Mouse (Mus musculus) adrenal gland, postnatal 4 days (tissue): Measurements from ENCODE around the gene Tent4a. TPM values are rescaled to one million over a fixed set of nuclear protein-coding genes. Genes with fewer than 3 reads are reported as not detected.
"Not testable (repeated sequence)": the region's sequence is repeated elsewhere in the genome, so short reads cannot be mapped to it uniquely, and the experiment has no call there.

Experiments used
- DNase-seq, 2 experiments: peaks; one replicate each; pipeline ENCODE4 v3.0.0; 2021 to 2022; ENCODE audit warnings: low spot score in 2 of 2, mixed read lengths in 2 of 2
- long read RNA-seq, 2 experiments: library from polyadenylated mRNA; stranded (forward); transcript quantifications; one replicate each; pipeline ENCODE4 v2.0.0; 2021
- total RNA-seq, 2 experiments: library from RNA; stranded (reverse); gene quantifications; 2 replicates each; pipeline ENCODE4 v1.2.3; 2021

Tent4a gene
- total RNA-seq = 10 to 100 TPM; 26.2 to 28.3 TPM
- long read RNA-seq, experiment 1, full-length matches to known transcripts = 3 of 23 reads
- long read RNA-seq, experiment 1, partial matches to known transcripts = 0 of 23 reads
- long read RNA-seq, experiment 1, other reads (novel, unspliced or antisense) = 20 of 23 reads
- long read RNA-seq, experiment 2, full-length matches to known transcripts = 4 of 25 reads
- long read RNA-seq, experiment 2, partial matches to known transcripts = 8 of 25 reads
- long read RNA-seq, experiment 2, other reads (novel, unspliced or antisense) = 13 of 25 reads

DNA sequence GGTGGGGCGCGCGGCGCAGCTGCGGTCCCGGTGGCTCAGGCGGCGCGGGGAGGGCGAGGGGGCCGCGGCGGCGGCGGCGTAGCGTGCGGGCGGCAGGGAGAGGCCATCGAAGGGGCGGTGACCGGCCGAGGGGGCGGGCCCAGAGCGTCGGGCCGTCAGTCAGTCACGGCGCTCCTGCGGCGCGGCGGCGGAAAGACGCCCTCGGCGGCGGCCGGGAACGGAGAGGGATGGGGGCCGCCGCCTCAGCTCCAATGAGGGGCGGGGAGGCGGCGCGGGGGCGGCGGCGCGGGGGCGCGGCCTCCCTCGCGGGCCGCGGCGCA lies at the start of gene Tent4a:
Gene Tent4a (minus strand): TSS at position 284 of the 320 bp plus-strand sequence.
- no peak for DNase-seq

DNA sequence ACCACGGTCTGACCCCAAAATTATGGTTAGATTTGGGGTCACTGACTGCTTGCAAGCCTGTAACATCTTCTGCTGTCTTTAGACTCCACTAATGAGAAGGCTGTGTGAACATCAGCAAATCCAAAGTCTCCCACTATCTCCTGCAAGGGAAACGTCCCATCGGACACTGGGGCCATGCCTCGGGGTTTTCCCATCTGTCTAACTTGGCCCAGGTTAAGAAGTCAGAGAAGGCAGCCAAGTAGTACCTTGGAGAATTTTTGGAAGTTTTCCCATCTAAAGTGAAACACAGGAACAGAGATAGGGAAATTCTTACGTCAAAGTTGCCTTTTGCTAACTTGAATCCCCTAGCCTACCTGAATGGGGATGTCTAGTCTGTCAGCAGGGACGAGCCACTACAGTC lies 49.2 kb upstream of the Tent4a start:
- no peak for DNase-seq

DNA sequence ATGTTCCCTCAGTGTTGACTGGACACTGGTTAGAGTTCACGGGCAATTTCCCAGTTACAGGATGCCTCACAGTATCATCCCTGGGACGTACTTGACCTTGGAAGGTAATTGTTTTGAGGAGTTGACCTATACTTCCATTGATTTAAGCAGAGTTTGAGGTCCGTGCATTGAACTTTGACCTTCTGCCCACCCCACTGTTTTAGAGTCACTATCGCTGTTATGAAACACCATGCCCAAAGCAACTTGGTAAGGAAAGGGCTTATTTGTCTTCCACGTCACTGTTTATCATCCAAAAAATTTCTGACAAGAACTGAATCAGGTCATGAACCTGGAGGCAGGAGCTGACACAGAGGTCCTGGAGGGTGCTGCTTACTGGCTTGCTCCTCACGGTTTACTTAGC lies 48.0 kb upstream of the Tent4a start:
- no peak for DNase-seq

DNA sequence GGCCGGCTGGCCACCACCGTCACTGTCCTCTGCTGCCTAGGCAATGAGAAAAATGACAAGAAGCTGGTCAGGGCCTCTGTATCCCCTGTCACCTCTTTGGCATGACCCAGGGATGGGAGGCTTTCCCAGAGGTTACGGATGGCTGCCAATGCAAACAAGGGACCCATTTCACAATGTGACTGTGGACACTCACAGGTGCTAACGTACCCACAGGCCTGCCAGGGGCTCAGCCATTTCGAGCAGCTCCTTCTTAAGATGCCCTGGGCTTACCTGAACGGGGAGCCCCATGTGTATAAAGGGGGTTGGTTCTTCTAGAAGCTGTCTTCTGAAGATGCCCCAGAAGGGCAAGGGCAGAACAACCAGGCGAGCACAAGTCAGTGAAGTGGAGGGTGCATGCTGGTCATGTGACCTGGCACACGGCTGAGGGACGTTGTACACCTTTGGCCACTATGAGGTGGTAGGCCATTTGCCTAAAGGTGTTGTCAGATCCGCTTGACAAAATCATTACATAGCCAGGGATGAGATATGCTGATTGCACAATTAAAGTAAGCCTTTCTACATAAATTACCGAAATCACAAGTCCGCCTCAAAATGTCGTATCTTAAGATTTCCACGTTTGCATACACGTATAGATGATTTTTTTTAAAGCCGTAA lies 42.9 kb upstream of the Tent4a start:
- no peak for DNase-seq

DNA sequence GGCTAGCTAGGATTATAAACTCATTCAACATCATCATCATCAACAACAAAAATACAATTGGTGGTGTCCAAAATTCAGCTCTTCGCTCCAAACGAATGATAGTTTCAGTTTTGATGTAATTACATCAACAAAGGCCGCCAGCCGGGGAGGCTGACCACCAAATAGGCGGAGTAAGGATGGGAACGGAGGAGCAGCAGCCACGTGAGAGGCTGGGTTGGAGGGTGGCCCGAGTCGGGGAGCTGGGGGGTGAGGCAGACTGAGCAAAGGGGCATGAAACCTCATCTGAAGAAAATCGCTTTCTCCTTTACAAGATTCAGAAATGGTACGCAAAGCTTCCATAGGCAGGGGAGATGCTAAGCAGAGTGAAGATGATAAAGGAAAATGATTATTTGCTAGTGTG lies 42.3 kb upstream of the Tent4a start:
- DNase-seq = no peak

GRCm38 (mm10) chr13:69572594-69572993 lies 38.2 kb upstream of the Tent4a start:
- no peak for DNase-seq

GRCm38 (mm10) chr13:69569201-69569600 lies 34.8 kb upstream of the Tent4a start:
- no peak for DNase-seq

DNA sequence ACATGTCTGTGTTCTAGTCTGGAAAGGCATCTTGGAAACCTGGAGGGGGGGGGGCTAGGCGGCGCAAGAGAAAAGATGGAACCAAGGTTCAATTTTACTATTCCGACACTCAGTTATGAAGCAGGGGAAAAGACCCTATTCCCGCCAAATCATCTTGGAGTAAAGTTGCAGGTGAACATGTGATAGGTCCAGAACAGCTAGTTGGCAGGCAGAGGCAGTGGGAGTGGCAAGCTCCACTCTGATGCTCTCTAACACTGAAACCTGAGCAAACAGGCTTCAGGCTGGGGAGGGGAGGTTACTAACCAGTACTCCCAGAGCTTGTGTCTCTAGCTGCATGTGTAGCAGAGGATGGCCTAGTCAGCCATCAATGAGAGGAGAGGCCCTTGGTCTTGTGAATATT lies 31.0 kb upstream of the Tent4a start:
- DNase-seq = not testable (repeated sequence)

- DNase-seq = no peak
These were observed 30.2 kb upstream of the Tent4a start for GRCm38 (mm10) chr13:69564573-69564972.

DNA sequence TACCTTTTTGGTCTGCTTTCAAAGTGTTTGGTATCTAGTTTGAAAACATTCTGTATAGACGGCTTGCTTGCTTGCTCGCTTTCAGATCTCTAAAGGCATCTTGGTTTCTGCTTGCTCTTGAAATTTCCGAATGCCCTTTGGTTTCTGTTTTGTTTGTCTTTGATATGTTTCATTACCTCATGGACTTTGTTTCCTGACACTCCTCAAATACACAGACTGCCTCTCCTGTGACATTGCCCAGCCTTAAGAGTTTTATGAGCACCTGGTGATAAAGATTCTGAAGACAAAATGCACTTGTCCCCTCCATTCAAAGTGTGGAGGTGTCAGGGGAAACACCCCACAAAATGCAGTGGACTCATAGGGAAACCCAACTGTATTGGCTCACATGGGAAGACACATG lies 29.5 kb upstream of the Tent4a start:
- no peak for DNase-seq

GRCm38 (mm10) chr13:69562654-69563574 lies 28.5 kb upstream of the Tent4a start:
- no peak for DNase-seq

DNA sequence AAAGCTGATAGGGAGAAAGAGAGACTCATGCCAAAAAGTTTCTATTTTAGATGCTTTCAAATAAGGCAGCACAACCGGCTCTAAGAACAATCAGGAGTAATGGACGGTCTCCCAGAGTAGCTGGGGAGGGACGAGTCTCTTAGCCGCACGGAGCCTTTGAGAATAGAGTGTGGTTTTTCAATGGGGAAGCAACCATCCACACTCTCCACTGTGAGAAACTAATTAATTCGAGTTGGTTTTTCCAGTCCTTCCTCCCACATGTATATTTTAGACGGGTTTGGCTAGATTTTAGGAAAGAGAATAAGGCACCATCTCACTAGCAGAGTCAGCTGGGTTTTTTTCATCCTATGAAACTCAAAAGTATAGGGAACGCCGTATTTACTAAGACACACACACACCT lies 27.6 kb upstream of the Tent4a start:
- DNase-seq = no peak

DNA sequence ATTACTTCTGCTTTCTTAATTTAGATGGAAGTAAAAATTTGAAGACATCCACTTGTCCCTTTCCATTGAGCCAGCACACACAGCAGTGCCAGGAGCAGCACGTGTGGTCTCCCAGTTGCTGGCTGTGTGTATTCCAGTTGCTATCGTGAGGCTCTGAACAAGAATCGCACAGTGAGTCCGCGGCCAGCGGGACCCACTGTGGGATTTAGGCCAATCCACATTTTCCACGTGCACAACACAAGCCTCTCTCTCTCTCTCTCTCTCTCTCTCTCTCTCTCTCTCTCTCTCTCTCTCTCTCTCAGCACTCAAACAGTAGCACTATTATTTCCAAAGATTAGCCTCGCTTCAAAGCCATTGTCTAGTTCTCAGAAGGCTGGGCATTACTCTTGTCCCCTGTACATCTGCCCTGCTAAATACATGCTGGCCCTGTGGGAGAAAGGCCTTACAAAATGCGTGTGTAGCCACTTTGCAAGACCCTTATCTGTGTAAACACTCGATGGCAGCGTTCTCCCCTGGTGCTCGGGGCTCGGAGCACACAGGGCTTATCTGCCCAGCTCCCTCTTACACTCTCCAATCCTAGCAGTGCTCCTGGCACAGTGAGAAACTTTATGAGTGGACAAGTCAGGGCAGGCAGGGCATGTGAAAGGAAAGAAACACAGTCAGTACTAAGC lies 25.0 kb upstream of the Tent4a start:
- DNase-seq = no peak

DNA sequence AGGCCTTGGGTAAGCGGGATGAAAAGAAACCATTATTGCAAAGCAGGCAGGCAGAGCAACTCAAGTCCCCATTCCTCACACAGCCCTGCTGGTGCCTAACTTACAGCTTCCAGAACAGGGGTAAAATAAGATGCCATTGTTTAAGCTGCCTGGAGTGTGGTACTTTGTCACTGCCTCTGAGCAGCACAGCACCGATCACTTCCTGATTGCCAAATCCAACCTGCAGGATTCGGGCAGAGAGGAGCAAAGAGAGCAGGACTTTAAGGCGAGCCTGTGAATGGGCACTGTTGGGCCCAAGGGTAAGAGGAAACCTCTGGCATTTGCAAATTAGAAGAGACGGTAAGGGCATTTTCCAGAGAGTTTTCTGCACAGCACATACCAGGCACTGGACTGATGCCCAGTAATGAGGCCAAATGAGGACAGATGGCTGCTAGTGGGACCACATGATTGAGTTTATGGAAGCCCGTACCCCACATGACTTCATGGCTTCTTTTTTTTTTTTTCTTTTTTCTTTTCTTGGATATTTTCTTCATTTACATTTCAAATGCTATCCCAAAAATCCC lies 23.8 kb upstream of the Tent4a start:
- no peak for DNase-seq

DNA sequence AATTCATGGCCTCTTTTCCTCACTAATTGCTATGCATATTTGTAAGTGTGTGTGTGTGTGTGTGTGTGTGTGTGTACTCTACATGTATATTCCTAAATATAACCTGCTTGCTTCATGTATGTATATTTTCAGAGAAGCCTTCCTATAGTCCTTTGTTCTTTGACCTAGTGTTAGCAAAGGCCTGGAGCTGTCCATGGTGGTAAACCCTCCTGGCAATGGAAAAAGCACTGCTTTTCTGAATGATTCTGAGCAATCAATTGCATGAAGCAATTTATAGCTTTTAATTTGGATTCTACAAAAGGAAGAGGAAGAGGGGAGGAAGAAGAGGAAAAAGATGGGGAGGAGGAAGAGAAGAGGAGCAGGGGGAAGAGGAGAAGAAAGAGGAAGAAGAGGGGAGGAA lies 22.3 kb upstream of the Tent4a start:
- no peak for DNase-seq

DNA sequence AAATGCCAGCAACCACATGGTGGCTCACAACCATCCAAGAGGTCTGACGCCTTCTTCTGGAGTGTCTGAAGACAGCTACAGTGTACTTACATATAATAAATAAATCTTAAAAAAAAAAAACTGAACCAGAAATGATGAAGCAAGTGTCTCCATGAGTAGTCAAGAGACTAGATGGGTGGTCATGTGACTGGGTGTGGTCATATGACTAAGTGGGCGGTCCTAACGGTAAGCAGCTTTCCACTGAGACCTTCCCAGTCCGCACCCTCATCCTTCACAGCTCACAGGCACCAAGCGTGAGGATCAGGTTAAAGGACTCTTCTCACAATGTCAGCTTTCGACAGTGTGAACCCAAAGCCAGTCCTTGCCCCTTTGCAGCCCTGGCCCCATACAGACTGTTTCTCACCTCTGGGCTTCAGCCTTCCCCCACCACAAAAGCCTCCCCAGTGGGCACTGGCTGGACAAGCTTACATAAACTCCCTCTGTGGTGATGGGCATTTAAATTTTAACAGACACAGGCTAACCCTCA lies 21.6 kb upstream of the Tent4a start:
- DNase-seq = no peak

DNA sequence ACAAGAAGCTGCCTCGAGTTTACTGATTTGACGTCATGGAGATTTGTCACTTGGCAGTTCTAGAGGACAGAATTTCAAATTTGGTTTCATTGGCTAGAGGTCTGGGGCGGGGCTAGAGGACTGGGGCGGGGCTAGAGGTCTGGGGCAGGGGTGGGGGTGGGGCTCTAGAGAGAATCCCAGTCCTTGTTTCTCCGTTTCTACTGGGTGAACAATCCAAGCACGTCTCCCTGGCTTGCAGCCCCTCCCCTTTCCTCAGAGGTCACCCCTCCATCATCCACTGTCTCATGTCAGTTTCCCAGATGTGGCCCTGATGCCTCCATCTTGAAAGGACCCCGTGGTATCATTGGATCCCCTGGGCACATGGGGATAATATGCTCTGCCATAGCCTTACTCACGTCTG lies 20.6 kb upstream of the Tent4a start:
- DNase-seq = no peak

GRCm38 (mm10) chr13:69554255-69554654 lies 19.8 kb upstream of the Tent4a start:
- DNase-seq = no peak

DNA sequence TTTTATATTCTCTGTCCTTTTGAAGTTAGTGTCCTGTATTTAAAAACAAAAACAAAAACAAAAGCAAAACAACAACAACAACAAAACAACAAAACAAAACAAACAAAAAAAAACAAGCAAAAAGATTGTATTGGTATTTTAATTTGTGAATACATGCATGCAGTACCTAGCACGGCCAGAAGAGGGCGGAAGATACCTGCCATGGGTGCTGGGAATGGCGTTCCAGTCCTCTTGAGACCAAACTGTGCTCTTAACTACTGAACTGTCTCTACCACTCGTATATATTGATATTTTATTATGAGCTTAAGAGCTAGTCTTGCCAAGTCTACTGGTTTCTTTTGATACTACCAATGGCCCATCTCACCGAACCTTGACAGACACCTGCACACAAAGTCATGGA lies 18.6 kb upstream of the Tent4a start:
- DNase-seq = no peak

GRCm38 (mm10) chr13:69550831-69551230 lies 16.4 kb upstream of the Tent4a start:
- no peak for DNase-seq

- DNase-seq = no peak
These were observed 15.6 kb upstream of the Tent4a start for GRCm38 (mm10) chr13:69549980-69550379.
